Comparison of ENCODE assay signal across 33 mouse cellular contexts in genomic region chr11:17637158-17637557, GRCm38 (mm10).
A peak's percentile ranks its signal among the peaks of the same experiment; 100 is the strongest.
DNase-seq lines count a peak whose midpoint lies in the region; ATAC-seq and TF ChIP-seq lines count a peak whose summit lies in the region.
"Had no signal": no experiment of that assay in that cellular context is flagged by ENCODE, and none has a peak within 500 bp of the region (broad histone marks: within the 10 kb centered on the region; RNA-seq: fewer than 3 reads in every experiment).

No protein-coding gene starts in this region.

- H3K27ac ChIP-seq in embryonic facial prominence, embryonic 11.5 days (replicated peaks; ENCODE audit: low read depth, low read length) = no peak overlapping the region
- no peak overlapping the region for H3K27ac ChIP-seq in embryonic facial prominence, embryonic 10.5 days (replicated peaks)
- H3K27ac ChIP-seq in limb, embryonic 14.5 days (replicated peaks; ENCODE audit: low read depth, low read length) = no peak overlapping the region
- H3K27ac ChIP-seq in limb, embryonic 10.5 days = no peak overlapping the region
- H3K27ac ChIP-seq in hindbrain, postnatal 0 days = no peak overlapping the region
- H3K27ac ChIP-seq: embryonic facial prominence, embryonic 12.5 days; gastrocnemius, adult 2 months; heart, adult 2 months; hindbrain, embryonic 13.5 days; layer of hippocampus, adult 2 months; limb, embryonic 15.5 days; liver, embryonic 13.5 days; macrophage; midbrain, embryonic 10.5 days; midbrain, embryonic 15.5 days had no signal

- no peaks in the 10 kb centered on the region for H3K4me1 ChIP-seq in embryonic facial prominence, embryonic 11.5 days (ENCODE audit: control insufficient read depth, insufficient read depth, low read length)
- no peaks in the 10 kb centered on the region for H3K4me1 ChIP-seq in embryonic facial prominence, embryonic 10.5 days
- no peaks in the 10 kb centered on the region for H3K4me1 ChIP-seq in limb, embryonic 14.5 days (ENCODE audit: control insufficient read depth, insufficient read depth, low read length)
- H3K4me1 ChIP-seq in limb, embryonic 10.5 days = peaks cover 9% of the 10 kb centered on the region
- H3K4me1 ChIP-seq in hindbrain, postnatal 0 days (ENCODE audit: insufficient read depth, low read length) = no peaks in the 10 kb centered on the region; the same call in 1 of the 2 replicates
- H3K4me1 ChIP-seq: embryonic facial prominence, embryonic 12.5 days; heart, embryonic 12.5 days; hindbrain, embryonic 13.5 days; limb, embryonic 15.5 days; liver, embryonic 13.5 days; midbrain, embryonic 10.5 days; midbrain, embryonic 15.5 days had no signal

- no peak for TF ChIP-seq POLR2A in limb, embryonic 14.5 days (IDR thresholded peaks at IDR 0.05; ENCODE audit: borderline replicate concordance, extremely low read depth, insufficient read depth, insufficient read length)

- 46% methylated on average over 3 of the region's 3 CpGs for WGBS in embryonic facial prominence, embryonic 11.5 days
- 52% methylated on average over 3 of the region's 3 CpGs for WGBS in embryonic facial prominence, embryonic 10.5 days
- 12% methylated on average over 3 of the region's 3 CpGs for WGBS in limb, embryonic 14.5 days
- WGBS in limb, embryonic 10.5 days = 22% methylated on average over 3 of the region's 3 CpGs
- WGBS in hindbrain, postnatal 0 days = 76% methylated on average over 3 of the region's 3 CpGs

- TF ChIP-seq CTCF in hindbrain, postnatal 0 days (IDR thresholded peaks at IDR 0.05; ENCODE audit: low read depth) = no peak

- peak; percentile 47 for DNase-seq in embryonic facial prominence, embryonic 11.5 days (ENCODE audit: low spot score)
- DNase-seq in embryonic facial prominence, embryonic 10.5 days (ENCODE audit: low spot score) = no peak
- DNase-seq in limb, embryonic 14.5 days (ENCODE audit: low spot score) = peak; percentile 8
- DNase-seq in limb, embryonic 10.5 days (ENCODE audit: low spot score) = no peak
- peak; percentile 20 for DNase-seq in retina, adult 2 months (ENCODE audit: low read depth, low spot score)
- DNase-seq in urinary bladder, postnatal 36 days (ENCODE audit: low spot score in 2 of 2) = no peak
- no peak for DNase-seq in hindbrain, postnatal 0 days (ENCODE audit: low spot score)
- DNase-seq: adrenal gland, postnatal 14 days; cerebellum, adult 11 months; cerebellum, adult 9-10 months; cerebellum, postnatal 36 days; gastrocnemius, adult 2 months; heart, adult 2 months; heart, postnatal 4 days; kidney, postnatal 10 days; liver, embryonic 13.5 days; lung, adult 18-20 months; right cerebral cortex, postnatal 25 days; spleen, adult 18-20 months; thymus, postnatal 14 days had no signal

- no peak overlapping the region for H3K4me2 ChIP-seq in embryonic facial prominence, embryonic 11.5 days (ENCODE audit: low read depth, low read length)
- no peak overlapping the region for H3K4me2 ChIP-seq in limb, embryonic 14.5 days (replicated peaks; ENCODE audit: low read depth, low read length, severe bottlenecking)
- no peak overlapping the region for H3K4me2 ChIP-seq in hindbrain, postnatal 0 days (ENCODE audit: low read depth, low read length)
- H3K4me2 ChIP-seq: embryonic facial prominence, embryonic 12.5 days; heart, embryonic 12.5 days; hindbrain, embryonic 13.5 days; limb, embryonic 15.5 days; liver, embryonic 13.5 days; midbrain, embryonic 15.5 days had no signal

- no peaks in the 10 kb centered on the region for H3K9me3 ChIP-seq in embryonic facial prominence, embryonic 11.5 days (replicated peaks; ENCODE audit: control insufficient read depth, low read length)
- H3K9me3 ChIP-seq in embryonic facial prominence, embryonic 10.5 days = no peaks in the 10 kb centered on the region
- H3K9me3 ChIP-seq in limb, embryonic 14.5 days (ENCODE audit: control insufficient read depth, low read length) = no peaks in the 10 kb centered on the region
- H3K9me3 ChIP-seq in limb, embryonic 10.5 days (replicated peaks) = no peaks in the 10 kb centered on the region
- no peaks in the 10 kb centered on the region for H3K9me3 ChIP-seq in hindbrain, postnatal 0 days (ENCODE audit: low read length)
- H3K9me3 ChIP-seq: embryonic facial prominence, embryonic 12.5 days; G1E; heart, embryonic 12.5 days; hindbrain, embryonic 13.5 days; limb, embryonic 15.5 days; liver, embryonic 13.5 days; midbrain, embryonic 10.5 days; midbrain, embryonic 15.5 days had no signal

- no peak overlapping the region for H3K4me3 ChIP-seq in embryonic facial prominence, embryonic 11.5 days (ENCODE audit: low read depth, low read length)
- H3K4me3 ChIP-seq in embryonic facial prominence, embryonic 10.5 days = no peak overlapping the region
- H3K4me3 ChIP-seq in limb, embryonic 14.5 days (replicated peaks; ENCODE audit: low read length) = no peak overlapping the region
- H3K4me3 ChIP-seq in limb, embryonic 10.5 days = no peak overlapping the region
- no peak overlapping the region for H3K4me3 ChIP-seq in hindbrain, postnatal 0 days (ENCODE audit: low read length)
- H3K4me3 ChIP-seq: embryonic facial prominence, embryonic 12.5 days; gastrocnemius, adult 2 months; heart, adult 2 months; heart, embryonic 12.5 days; hindbrain, embryonic 13.5 days; layer of hippocampus, adult 2 months; limb, embryonic 15.5 days; liver, embryonic 13.5 days; midbrain, embryonic 10.5 days; midbrain, embryonic 15.5 days had no signal

- no peaks in the 10 kb centered on the region for H3K36me3 ChIP-seq in embryonic facial prominence, embryonic 11.5 days (replicated peaks; ENCODE audit: control insufficient read depth, insufficient read depth, low read depth, low read length)
- H3K36me3 ChIP-seq in embryonic facial prominence, embryonic 10.5 days (replicated peaks) = no peaks in the 10 kb centered on the region
- no peaks in the 10 kb centered on the region for H3K36me3 ChIP-seq in limb, embryonic 14.5 days (ENCODE audit: control insufficient read depth, insufficient read depth, low read length)
- no peaks in the 10 kb centered on the region for H3K36me3 ChIP-seq in limb, embryonic 10.5 days
- no peaks in the 10 kb centered on the region for H3K36me3 ChIP-seq in hindbrain, postnatal 0 days (ENCODE audit: insufficient read depth, low read length)
- H3K36me3 ChIP-seq: embryonic facial prominence, embryonic 12.5 days; G1E; heart, embryonic 12.5 days; hindbrain, embryonic 13.5 days; limb, embryonic 15.5 days; liver, embryonic 13.5 days; midbrain, embryonic 10.5 days; midbrain, embryonic 15.5 days had no signal

- ATAC-seq in embryonic facial prominence, embryonic 11.5 days (replicated peaks; ENCODE audit: insufficient number of reproducible peaks, low FRiP score, low TSS enrichment, low read depth) = no peak
- ATAC-seq in limb, embryonic 14.5 days (ENCODE audit: low FRiP score, low read depth) = 0 out of 2 replicates have a peak, but pooled peaks have one; percentile 37
- ATAC-seq in hindbrain, postnatal 0 days = no peak
- ATAC-seq: forebrain, embryonic 14.5 days; intestine, postnatal 0 days; lung, postnatal 0 days; midbrain, embryonic 15.5 days; Patski had no signal

- H3K27me3 ChIP-seq in embryonic facial prominence, embryonic 11.5 days (ENCODE audit: control insufficient read depth, insufficient read depth, low read length) = no peaks in the 10 kb centered on the region
- no peaks in the 10 kb centered on the region for H3K27me3 ChIP-seq in embryonic facial prominence, embryonic 10.5 days (replicated peaks; ENCODE audit: low read depth, poor library complexity, severe bottlenecking)
- no peaks in the 10 kb centered on the region for H3K27me3 ChIP-seq in limb, embryonic 14.5 days (ENCODE audit: control insufficient read depth, insufficient read depth, low read length)
- H3K27me3 ChIP-seq in limb, embryonic 10.5 days (ENCODE audit: low read depth, poor library complexity, severe bottlenecking) = no peaks in the 10 kb centered on the region
- no peaks in the 10 kb centered on the region for H3K27me3 ChIP-seq in hindbrain, postnatal 0 days (ENCODE audit: insufficient read depth, low read length)
- H3K27me3 ChIP-seq: embryonic facial prominence, embryonic 12.5 days; heart, embryonic 12.5 days; hindbrain, embryonic 13.5 days; limb, embryonic 15.5 days; liver, embryonic 13.5 days; midbrain, embryonic 15.5 days; Patski had no signal

- H3K9ac ChIP-seq in embryonic facial prominence, embryonic 11.5 days (replicated peaks; ENCODE audit: low read length) = no peak overlapping the region
- H3K9ac ChIP-seq in limb, embryonic 14.5 days (ENCODE audit: low read depth, low read length, severe bottlenecking) = no peak overlapping the region
- no peak overlapping the region for H3K9ac ChIP-seq in hindbrain, postnatal 0 days (replicated peaks; ENCODE audit: low read length)
- H3K9ac ChIP-seq: embryonic facial prominence, embryonic 12.5 days; heart, embryonic 12.5 days; hindbrain, embryonic 13.5 days; limb, embryonic 15.5 days; liver, embryonic 13.5 days; midbrain, embryonic 15.5 days had no signal

Comparison
In these comparisons a context has a peak if more than half of its experiments do, and no peak if none do; other contexts are left out.
1. DNase-seq: peak in embryonic facial prominence, embryonic 11.5 days (single experiment), limb, embryonic 14.5 days (single experiment) and retina, adult 2 months (single experiment); none in embryonic facial prominence, embryonic 10.5 days (single experiment), limb, embryonic 10.5 days (single experiment), urinary bladder, postnatal 36 days (0 of 2) and hindbrain, postnatal 0 days (single experiment).